Mouse (Mus musculus) effector memory CD4-positive, alpha-beta T cell, adult 7 months (primary cell): ENCODE measurements around the gene Olfr659. TPM values are rescaled to one million over a fixed set of nuclear protein-coding genes. Genes with fewer than 3 reads are reported as not detected.

Experiments used
- polyA plus RNA-seq: library from polyadenylated mRNA; unstranded; fragments of 100-300 nt; shearing (Covaris generic); gene quantifications from one replicate; pipeline ENCODE4 v1.2.1, GENCODE M21; 2017

Gene Olfr659
- 0.30 TPM for polyA plus RNA-seq

DNA sequence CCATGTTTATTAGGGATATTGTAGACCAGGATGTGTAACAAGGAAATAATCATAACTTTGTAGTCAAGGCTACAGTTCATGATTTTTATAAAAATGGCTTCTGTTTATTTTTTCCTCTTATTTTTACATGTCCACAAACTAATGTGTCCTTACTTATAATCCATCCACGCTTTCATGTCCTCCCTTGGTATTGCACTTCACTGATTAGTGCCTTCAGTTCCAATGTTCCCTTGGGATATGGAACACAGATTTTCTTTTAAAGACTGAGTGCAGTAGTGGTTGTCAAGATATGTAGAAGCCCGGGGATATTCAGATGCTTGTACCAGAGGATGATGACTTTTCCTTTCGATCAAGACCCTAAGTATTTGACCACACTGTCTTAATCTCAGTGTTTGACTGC lies at the start of gene Olfr659:
Gene Olfr659 (plus strand): TSS at position 301 of the 400 bp plus-strand sequence.

DNA sequence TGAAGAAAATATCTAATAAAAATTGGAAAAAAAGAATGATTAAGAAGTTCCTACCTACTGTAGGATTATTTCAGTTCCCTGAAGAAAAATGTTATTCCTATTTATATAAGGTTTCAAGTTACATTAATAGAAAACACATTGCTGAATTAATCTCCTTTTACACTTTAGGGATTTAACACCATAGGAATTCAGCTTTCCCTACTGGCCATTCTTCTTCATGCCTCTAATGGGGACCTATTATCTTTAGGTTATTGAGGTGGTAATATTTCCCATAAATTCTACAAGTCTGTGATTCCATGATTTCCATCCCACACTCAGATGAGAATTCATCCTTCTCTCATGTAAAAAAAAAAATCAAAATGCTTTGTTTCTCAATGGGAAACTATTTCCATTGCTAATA lies 42.1 kb upstream of the Olfr659 start, which contains the start of gene Olfr657:
Gene Olfr657 (plus strand): TSS at position 301 of the 400 bp plus-strand sequence.

DNA sequence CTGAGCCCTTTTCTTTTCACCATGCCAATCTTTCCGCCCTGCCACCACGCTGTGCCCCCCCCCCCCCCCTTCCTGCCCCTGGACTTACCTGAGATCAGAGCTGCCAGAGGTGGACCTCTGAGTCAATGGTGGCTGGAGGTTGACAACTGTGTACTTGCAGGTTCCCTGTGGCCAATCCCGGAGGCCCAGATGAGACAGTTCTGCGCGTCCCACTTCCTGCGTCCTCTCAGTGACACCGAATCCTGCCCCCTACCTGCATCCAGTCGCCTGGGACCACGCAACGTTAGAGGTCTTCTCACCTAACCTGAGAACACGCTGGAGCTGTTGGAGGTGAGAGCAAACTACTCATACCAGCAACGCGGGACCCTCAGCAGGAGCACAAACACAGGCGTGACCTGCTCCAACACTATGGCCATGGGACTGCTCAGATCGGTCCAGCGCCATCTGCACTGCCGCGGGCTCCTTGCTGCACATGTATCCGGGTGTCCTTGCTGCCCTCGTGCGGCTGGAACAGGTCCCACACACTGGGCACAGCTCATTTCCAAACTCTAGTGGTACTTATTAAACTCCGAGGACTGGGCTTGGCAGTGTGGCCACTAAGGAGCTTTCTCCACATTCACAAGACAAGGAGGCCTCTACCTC lies 19.6 kb upstream of the Olfr659 start, which contains the start of gene Olfr658:
Gene Olfr658 (minus strand): TSS at position 465 of the 642 bp plus-strand sequence.

DNA sequence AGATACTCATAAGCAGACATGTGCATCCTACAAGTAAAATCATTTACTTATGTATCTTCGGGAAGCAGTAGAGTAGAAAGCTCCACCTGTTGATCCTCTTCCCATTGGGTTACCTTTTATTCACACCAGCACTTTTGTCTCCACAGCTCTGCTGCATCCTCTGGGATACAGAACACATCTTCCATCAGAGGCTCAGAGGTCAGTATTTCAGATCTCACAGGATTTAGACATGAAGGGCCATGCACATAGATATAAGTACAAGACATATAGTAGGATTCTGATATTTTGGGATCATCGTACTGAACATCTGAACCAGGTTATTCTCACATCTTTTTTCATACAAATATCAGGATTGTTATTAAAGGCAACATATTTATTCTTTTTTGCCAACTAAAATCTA lies 19.6 kb downstream of the Olfr659 start, which contains the start of gene Olfr661:
Gene Olfr661 (plus strand): TSS at position 301 of the 400 bp plus-strand sequence.

Other genes starting within 250 kb of the Olfr659 start
- 51.2 TPM for gene Trim30a, start 201.6 kb upstream of the Olfr659 start, polyA plus RNA-seq
- gene Trim30d, start 158.9 kb upstream of the Olfr659 start, polyA plus RNA-seq: 15.0 TPM
- gene Olfr651, start 116.6 kb upstream of the Olfr659 start, polyA plus RNA-seq: not detected
- gene Olfr652, start 105.9 kb upstream of the Olfr659 start, polyA plus RNA-seq: 0.20 TPM
- gene Olfr653, start 89.4 kb upstream of the Olfr659 start, polyA plus RNA-seq: not detected
- gene Olfr654, start 79.7 kb upstream of the Olfr659 start, polyA plus RNA-seq: not detected
- gene Olfr655, start 65.0 kb upstream of the Olfr659 start, polyA plus RNA-seq: not detected
- not detected for gene Olfr656, start 52.8 kb upstream of the Olfr659 start, polyA plus RNA-seq
- gene Olfr657, start 42.0 kb upstream of the Olfr659 start, polyA plus RNA-seq: 0.26 TPM
- gene Olfr658, start 19.4 kb upstream of the Olfr659 start, polyA plus RNA-seq: 0.22 TPM
- gene Olfr661, start 19.7 kb downstream of the Olfr659 start, polyA plus RNA-seq: not detected
- gene Usp17le, start 110.7 kb downstream of the Olfr659 start, polyA plus RNA-seq: not detected
- gene Usp17lb, start 175.8 kb downstream of the Olfr659 start, polyA plus RNA-seq: not detected
- not detected for gene Usp17la, start 190.3 kb downstream of the Olfr659 start, polyA plus RNA-seq
- not detected for gene Olfr665, start 211.3 kb downstream of the Olfr659 start, polyA plus RNA-seq
- gene Olfr666, start 229.2 kb downstream of the Olfr659 start, polyA plus RNA-seq: not detected